Mouse (Mus musculus): ENCODE data around the gene Gm28897. TPM values are rescaled to one million over a fixed set of nuclear protein-coding genes. Genes with fewer than 3 reads are reported as not detected.
"Not testable (repeated sequence)": the region's sequence is repeated elsewhere in the genome, so short reads cannot be mapped to it uniquely, and the experiment has no call there.

The Gm28897 gene
- total RNA-seq (2021), result not detected
- long read RNA-seq, experiment 1, result 0 reads
- long read RNA-seq, experiment 2, result 0 reads

GRCm38 (mm10) chrY:80926695-80927094 lies at the start of gene Gm28897:
Gene Gm28897, plus strand, starts transcription at chrY:80926995.
- DNase-seq (ENCODE audit: low spot score in 2 of 2), result not testable (repeated sequence)

All from adrenal gland, postnatal 4 days (tissue).